Mouse (Mus musculus) frontal cortex, postnatal 36 days (tissue): ENCODE data around the gene Mblac2.

Experiments
- DNase-seq, 2 experiments: peaks; one replicate each; pipeline ENCODE4 v3.0.0; 2022; ENCODE audit warnings: low spot score in 2 of 2

Gene Mblac2

DNA sequence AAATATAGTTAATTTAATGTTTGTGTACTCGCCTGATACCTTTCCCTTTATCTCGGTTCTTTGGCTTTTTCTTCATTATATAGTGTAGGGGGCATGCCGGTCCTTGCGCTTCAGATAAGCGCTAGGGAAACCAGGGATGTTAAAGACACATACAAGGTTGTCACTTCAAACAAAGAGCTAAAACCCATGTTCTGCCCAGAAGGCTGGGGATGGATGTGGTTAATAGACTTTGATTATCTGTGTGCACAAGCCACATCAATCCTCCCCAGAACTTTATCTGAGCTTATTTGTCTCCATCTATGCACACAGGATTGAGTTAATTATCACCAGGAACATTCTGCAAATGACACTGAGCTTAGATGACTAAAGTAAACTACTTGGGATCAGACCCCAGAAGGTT lies 25.5 kb downstream of the Mblac2 start:
- no peak for DNase-seq

DNA sequence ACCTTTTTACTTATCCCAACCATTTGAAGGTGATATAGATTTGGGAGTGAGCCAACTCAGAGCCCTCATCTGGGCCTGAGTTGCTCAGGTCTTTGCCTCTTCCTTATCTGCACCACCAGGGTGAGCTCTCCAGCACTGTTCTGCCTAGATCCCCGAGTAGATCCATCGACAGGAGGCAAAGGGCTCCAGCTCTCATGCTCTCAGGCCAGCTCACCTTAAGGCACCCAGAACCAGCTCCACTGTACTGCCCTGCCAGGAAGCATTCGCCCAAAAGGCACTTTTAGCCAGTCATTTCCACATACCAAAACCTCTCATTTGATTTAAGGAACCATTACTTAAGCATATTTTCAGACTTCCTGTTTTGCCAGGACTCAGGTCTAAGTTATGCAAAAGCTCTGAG lies 29.8 kb downstream of the Mblac2 start:
- DNase-seq, result no peak

DNA sequence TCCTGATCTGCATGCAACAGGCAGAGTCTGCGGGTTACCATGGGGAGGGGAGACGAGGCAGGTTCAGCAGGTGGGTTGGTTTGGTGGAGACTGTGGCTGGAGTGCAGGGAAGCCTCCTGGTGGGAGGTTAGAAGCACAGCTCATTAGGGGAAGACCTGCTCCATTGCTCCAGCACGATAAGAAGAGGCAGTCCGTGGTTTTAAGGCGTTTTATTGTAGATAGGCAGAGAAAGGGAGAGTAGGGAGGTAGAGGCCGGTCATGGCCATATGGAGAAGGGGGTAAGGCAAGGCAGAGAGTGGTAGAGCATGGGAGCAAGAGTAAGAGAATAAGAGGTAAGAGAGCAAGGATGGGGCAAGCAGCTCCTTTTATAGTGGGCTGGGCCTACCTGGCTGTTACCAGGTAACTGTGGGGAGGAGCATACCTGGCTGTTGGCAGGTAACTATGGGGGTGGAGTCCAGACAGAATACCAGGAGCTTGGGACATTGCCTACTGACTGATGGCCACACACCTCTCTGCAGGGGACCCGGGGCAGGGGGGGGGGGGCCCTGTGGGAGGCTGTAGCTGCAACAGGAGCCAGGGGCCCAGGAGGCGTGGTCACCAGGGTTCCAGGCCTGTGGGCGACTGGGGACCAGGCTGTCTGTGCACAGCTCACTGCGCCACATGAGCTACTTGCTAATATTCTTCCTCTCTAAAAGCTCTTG lies 32.4 kb downstream of the Mblac2 start:
- no peak for DNase-seq

DNA sequence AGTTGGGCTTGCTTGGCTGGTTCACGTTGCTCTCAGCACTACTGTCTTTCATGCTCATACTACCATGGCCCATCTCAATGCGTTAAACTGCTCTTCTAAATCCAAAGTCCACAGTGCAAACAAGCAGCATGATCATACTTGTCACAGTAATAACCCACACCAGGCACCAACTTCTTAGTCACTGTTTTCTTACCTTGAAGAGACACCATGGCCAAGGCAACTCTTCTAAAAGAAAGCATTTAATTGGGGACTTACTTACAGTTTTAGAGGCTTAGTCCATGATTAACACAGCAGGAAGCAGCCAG lies 32.9 kb downstream of the Mblac2 start:
- DNase-seq, result no peak

DNA sequence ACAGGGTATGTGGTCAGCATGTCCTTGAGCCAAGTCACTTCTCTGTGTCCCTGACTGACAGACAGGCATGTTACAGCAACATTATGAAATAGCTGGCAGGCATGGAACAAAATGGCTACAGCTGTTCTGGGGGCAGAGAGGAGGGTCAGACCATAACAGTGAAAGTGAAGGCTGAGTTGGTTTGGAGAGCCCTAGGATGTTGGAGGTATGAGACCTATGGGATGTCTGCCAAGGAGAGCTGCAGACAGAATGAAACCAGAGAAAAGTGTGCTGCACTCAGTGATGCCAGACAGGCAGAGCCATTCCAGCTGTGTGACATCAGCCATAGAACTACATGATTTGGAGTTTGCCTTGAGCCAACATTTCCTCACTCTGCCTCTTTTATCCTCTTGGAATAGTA lies 43.7 kb downstream of the Mblac2 start:
- DNase-seq, result no peak

DNA sequence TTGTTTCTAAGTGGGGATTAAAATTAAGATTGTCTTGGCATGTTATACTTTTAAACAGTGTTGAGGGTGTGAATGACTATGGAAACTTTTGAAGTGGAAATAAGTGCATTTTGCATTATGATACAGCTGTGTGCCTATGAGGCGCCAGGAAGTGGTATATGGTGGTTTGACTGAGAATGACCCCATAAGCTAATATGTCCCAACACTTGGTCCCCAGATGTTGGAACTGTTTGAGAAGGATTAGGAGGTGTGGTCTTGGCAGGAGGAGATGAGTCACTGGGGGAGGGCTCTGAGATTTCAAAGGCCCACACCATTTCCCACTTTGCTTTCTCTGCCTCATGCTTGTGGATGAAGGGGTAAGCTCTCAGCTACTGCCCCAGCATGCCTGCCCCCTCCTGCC lies 44.2 kb downstream of the Mblac2 start:
- no peak for DNase-seq

DNA sequence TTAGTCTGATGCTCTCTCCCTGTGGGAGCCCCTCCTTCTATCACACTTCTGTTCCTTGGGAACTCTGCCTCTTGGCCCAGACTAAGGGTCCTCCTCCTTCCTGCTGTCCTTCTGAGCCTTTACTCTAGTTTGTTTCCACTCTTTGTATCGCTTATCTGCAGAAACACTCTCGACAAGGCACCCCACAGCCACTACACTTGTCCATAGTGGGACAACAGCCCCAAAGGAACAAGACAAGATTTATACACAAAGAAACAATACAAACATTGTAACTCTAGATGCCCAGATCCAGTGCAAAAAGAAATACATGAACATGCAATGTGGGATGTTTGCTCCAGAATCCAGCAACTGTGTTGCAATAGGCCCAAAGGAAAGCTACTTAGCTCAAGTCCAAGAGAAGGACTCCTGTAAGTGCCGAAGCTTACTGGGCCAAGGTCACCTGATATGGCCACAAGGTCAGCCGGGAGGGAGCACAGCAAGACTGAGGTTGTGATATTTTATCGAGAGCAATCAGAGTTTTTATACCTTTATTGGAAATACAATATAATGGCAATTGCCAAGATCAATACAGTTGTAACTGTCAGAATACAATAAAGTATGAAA lies 46.0 kb downstream of the Mblac2 start:
- DNase-seq, result no peak

DNA sequence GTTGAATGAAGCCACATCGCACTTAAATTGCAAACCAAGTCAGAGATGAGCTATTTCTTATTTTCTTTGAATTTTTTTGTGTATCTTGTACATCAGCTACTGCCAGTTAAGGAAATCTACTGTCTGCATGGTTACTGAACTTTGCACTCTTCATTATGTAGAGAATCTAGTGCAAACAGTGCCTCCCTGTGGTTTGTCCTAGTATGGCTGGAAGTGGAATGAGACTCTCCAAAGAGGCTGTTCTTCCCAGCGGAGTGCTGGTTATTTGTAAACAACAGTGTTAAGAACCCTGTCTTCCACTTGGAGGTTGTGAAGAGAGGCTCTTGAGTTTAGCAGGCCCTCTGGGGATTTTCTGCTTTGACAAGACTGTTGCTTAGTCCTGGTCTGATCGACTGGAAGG lies 49.2 kb downstream of the Mblac2 start:
- peak; percentile 35 to 55 for DNase-seq

DNA sequence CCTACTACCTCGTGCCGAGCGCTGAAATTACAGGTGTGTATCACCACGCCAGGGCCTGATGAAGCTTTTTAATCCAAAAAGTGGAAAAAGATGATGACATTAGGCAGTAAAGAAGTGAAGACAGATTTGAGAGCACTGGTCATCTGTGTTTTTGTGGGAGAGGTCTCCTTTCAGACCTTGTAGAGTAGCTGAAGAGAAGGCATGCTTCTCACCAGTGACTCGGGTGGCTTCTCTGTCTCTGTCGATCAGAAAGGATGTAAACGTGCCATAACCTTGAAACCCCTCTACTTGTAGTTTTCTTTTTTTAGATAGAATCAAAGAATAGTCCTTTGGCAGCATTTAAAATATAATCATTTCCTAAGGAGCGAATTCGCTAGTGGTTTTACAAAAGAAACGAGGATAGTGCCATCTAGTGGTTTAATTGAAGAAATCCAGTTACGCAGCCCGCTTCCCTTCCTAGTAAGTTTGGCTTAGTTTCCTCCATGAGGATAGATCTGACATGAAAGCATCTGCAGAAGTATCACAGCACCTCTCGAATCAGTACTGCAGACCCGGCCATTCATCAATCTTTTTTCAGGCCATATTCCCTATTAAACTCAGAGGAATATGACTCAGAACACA lies 50.5 kb downstream of the Mblac2 start:
- peak; percentile 24 to 81 for DNase-seq

DNA sequence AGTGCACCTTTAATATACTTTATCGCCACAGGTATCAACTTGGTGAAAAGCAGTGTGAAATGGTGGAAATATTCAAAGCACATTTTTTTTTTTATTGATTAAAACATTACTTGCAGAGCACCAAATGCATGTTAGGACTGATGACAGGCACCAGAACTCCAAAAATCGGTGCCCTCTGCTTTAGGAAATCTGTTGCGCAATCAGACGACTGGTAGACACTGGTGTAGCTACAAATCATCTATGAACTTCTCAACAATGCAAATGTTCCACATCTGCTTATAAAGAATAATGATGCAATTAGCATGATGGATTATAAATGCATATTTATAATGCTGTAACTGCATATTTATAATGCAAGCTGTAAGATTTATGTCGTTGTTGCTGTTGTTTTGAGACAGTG lies 53.0 kb downstream of the Mblac2 start:
- no peak for DNase-seq

DNA sequence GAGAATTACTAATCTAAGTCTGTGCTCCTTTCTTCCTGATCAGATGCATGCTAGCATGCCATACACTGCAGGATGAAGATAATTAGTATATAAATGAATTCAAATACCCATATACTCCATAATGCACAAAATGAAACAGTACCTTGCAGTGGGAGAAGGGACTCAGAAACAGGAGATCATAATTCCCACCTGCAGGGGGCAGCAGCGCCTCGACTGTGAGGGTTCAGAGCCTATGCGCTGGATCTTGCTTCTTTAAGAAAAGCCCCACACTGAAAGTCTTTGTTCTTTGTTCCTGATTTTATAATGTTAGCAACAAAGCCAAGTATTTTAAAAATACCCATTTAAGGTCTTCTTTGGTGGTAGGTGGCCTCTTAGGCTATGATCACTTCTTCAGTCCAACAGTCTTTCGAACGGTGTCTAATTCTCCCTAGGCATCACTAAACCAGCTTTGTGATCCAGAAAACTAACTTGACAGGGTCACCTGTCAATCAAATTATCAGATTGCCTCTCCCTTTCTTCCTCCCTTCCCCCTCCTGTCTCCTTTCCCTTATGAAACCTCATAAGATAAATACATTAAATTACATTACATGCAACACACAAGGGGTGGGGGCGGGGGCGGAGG lies 56.0 kb downstream of the Mblac2 start:
- DNase-seq, result peak; percentile 87 to 91

DNA sequence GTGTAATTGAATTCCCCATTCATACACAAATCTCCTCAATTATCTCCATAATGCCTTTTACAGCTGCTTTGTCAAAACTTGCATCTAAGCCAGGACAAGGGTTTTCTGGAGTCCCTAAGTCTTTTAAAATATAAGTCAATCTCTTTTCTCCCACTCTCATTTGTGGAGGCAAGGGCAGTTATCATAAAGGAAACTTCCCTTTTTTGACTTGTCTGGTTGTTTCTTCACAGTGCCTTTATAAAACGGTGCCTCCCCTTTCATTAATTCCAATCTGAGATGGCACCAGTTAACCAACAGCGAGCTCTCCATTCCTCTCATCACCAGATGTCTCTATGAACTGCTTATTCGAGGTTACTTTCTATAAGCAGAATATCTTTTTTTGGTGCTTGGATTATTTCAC lies 65.1 kb downstream of the Mblac2 start:
- no peak for DNase-seq

DNA sequence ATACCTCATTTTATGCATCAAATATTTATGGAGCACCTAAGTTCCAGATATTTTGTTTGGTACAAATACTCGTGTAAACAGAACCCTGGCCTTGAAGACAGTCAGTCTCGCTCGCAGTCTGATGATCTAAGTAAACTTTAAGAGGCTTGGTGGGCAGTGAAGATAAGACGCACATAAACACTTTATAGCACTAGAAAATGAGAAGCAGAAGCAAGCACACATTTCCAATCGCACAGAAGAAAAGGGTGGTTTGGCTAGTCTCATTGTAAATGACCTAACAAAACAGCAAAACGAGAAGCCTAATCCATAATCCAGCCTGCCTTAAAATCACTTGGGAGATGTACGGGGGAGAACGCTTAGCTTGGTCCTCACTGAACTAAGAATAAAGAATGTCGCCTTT lies 71.3 kb downstream of the Mblac2 start:
- DNase-seq, result no peak

DNA sequence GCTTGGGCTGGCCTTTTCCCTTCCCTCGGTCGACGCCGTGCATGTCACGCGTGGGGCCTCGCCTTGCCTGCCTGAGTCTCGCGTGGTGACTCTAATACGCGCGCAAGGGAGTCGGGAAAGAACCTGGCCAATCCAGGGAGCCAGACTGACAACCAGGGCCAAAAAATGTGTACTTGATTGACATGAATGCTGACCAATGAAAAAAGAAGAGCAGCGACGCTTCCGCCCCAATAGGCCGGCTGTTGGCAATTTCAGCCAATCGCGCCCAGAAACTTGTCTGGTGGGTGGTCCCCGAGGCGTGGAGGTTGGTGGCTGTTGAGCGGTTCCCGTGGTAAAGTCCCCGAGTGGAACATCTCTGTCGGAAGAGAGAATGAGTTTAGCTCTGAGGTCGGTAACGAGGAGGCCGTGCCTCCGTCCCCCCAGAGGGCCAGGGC lies 71.8 kb downstream of the Mblac2 start, which contains the start of gene Cetn3:
Cetn3 (plus strand) TSS at position 107 of the 434 bp plus-strand sequence.
- DNase-seq, result peak; percentile 91 to 96

DNA sequence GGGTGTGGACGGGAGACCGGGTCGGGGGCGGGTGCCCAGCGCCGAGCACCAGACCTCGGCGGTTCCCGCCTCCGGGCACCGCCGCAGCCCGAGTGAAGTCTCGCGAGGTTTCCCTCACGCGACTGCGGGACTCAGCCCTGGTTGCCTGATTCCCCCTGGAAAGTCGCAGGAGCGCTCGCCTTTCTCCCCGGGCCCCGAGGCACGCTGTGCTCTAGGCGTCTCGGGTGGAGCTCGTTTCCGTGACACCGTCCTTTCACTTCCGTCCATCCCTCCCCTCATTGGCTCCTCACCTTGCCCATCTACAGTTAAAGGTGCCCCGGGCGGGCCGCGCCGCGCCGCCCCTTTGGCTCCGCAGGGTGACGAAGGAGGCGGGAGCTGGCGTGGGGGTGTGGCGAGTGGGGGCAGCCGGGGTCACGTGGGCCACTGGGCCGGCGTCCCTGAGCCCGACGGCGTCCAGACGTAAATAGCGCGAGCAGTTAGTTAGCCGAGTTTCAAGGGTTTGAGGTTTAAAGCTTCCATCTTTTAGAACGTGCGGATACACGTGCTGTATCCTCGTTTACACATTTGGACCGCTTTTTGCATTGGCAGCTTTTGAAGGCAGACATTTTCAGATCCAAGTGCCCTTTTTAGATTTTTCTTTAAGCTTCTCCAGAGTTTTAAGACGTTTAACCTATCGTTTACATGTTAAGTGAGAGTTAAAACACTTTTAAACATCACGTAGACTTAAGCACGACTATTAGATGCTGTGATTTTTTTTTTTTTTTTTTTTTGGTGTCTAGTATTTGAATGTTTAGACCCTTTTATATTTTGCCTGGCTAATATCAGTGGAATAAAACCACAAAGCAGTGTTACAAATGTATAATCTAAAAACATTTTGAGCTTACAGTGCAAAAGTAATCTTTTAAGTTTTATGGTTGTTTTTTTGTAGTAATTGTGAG lies 72.5 kb downstream of the Mblac2 start:
- peak; percentile 96 for DNase-seq

DNA sequence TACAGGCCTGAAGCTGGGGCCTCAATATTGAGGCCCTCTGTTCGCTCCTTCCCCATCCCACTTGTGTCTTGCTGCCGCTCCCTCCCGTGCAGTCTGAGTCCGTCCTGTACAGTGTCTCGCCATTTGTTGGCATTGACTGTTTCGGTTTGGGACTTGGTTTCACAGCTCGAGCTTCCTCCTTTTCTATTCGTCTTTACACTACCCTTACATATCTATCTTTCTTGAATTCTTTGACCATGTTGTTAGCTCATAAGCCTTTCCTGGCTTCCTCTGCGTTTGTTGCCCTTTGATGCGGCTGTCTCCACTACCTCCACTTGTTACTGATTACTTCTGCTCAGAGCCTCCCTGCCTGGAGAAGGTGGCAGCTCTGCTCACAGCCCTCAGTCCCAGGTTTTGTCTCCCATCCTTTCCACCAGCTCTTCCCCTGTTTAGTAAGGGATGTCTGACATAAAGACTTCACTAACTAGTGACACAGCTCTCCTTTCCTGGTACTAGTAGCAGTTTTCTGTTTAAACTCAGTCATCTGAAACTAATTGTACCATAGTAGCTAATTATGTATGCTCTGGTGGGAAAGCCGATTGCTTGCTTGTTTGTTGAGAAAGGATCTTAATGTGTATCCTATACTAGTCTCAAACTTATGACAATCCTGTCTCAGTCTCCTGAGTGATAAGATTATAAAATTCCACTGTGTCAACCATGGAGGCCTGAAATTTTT lies 74.8 kb downstream of the Mblac2 start:
- peak; percentile 34 to 40 for DNase-seq

DNA sequence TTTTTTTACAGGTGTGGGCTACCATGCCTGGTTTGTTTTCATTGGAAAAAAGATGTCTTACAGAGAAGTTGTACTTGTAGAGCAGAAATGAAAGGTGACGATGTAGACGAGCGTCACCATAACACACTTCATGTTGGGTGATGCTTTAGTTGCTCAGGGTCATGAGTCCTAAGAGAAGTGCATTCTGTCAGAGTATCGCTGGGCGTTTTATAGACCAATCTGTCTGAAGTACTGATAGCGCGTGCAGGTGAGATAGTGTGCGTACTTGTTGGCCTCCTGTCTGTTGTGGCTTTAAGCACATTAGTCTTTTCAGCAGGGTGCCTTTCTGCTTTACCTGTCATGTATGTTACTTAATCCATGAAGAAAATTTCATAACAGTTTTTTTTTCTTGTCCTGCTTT lies 79.0 kb downstream of the Mblac2 start:
- no peak for DNase-seq

DNA sequence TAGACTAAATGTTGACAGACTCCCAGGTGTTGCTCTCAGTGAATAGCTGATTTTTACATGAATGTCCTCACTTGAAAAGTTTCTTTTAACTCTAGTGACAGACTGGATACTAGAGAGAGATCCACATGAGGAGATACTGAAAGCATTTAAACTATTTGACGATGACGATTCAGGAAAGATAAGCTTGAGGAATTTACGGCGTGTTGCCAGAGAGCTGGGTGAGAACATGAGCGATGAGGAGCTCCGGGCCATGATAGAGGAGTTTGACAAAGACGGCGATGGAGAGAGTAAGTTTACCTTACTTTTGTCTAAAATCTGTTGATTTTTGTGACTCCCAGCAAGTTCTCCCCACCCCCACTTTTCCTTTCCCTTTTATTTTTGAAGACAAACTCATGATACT lies 80.7 kb downstream of the Mblac2 start:
- DNase-seq, result no peak

DNA sequence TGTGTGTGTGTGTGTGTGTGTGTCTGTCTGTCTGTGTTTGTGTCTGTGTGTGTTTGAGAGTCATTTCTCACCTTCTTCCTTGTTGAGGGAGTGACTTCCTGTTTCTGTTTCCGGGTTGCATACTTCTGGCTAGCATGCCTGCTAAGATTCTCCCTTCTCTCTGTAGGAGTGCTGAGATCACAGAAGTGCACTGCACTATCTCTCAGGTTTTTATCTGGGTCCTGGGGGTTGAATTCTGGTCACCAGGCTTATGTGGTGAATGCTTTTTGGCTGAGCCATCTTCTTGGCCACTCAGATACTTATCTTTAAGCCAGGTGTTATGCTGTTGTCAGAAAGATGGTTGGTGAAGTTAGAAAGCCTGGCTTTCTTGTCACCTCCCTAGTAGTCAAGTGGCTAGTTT lies 82.7 kb downstream of the Mblac2 start:
- no peak for DNase-seq

DNA sequence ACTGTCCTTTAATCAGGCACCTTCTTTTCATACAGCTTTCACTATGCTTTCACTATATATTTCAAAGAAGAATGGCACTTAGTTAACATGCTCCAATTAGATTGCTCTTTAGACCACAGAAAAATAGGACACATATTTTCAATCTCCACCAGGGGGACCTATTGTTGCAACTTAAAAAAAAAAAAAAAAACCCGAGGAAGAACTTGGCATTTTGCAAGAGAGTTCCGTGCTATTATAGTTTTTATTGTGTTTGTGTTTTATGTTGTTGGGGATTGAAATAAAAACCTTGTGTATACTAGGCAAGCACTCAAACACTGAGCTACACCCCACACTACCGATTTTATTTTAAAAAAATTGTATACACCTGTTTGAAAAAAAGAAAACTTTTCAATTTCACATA lies 90.0 kb downstream of the Mblac2 start:
- DNase-seq, result no peak
